Mouse (Mus musculus): ENCODE data around the gene Zbtb22.

DNA sequence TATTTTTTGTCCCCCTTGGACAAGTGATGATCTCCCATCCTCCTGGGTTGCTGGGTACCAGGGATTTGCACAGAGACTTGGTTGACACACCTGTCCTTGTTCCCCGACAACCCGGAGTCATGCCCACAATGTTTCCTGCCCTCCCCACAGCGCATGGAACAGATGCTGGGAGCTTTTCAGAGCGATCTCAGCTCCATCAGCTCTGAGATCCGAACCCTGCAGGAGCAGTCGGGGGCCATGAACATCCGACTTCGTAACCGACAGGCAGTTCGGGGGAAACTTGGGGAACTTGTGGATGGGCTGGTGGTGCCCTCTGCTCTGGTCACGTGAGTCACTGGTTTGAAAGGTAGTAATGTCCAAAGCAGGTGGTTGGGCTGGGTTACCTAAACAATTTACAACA, 42.7 kb downstream of the Zbtb22 start:
- TF ChIP-seq CTCF (IDR thresholded peaks at IDR 0.05; ENCODE audit: extremely low read depth, insufficient read length, insufficient replicate concordance, low read depth, low read length) = no peak
- TF ChIP-seq POLR2A (IDR thresholded peaks at IDR 0.05; ENCODE audit: low read depth, low read length) = no peak

Measured in small intestine, adult 2 months (tissue).